Mouse (Mus musculus) layer of hippocampus, postnatal 36 days (tissue): Measurements from ENCODE around the gene Olfr1160. TPM values are rescaled to one million over a fixed set of nuclear protein-coding genes. Genes with fewer than 3 reads are reported as not detected.
"Not testable (repeated sequence)": the region's sequence is repeated elsewhere in the genome, so short reads cannot be mapped to it uniquely, and the experiment has no call there.

Source experiments
- DNase-seq, 2 experiments: peaks; one replicate each; pipeline ENCODE4 v3.0.0; 2022
- total RNA-seq, 2 experiments: library from RNA; stranded (reverse); gene quantifications; 2 replicates each; pipeline ENCODE4 v1.2.3; 2021

Gene Olfr1160
- total RNA-seq, result not detected

DNA sequence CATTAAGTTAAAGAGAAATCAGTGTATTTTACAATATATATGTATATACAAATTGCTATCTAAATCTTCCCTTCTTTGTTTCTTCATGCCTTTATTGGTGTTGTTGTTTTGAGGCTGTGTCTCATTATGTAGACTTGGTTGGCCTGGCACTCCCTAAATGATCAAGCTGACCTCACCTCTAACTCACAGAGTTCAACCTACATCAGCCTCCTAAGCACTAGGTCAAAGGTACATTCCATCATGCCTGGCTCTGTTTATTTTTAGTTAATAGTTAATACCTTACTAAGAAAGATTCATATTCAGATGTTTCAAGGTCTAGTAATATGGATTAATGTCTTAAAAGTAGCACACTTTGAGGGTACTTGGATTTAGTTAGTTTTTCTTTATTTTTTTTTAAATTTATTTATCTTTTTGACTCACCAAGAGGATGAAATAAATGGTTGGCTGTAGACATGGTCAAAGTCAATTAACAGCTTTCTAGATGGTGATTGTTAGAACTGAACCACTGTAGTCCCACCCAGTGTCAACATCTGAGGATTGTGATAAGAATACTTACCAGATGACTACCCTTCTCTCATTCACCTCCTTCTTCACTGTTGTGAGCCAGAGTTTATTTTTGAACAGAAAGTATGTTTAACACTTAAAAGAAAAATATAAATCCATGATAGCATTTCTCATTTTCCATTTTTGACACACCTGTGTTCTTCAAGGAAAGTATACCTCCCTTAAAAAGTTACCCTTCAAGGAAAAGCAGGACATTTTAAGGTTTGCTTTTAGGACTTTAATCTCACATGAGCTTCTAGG is at the start of gene Olfr1160:
Gene Olfr1160, minus strand, starts transcription at position 754 of the 804 bp plus-strand sequence.
- DNase-seq, result no peak

DNA sequence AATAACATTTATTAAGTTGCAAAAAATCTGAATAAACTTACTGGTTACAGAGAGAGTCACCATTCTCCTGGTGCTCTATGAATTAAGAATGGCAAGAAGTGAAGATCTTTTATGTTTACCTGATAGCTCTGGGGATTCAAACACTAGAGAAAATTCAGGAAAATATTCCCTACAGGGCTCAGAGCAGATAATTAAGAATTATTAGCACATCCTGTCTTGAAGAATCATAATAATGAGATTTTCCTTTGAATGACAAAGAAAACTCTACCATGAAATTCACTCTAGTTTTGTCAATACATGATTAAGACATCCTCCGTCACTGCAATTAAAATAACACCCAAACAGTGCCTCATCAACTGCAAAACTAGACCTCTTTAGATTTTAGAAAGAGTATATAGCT is 43.0 kb upstream of the Olfr1160 start, which contains the start of gene Olfr1162:
Gene Olfr1162, minus strand, starts transcription at position 101 of the 400 bp plus-strand sequence.
- no peak for DNase-seq

GRCm38 (mm10) chr2:88037599-88037998 is 29.5 kb upstream of the Olfr1160 start, which contains the start of gene Olfr73:
Gene Olfr73, minus strand, starts transcription at chr2:88037699.
- no peak for DNase-seq

- DNase-seq, result not testable (repeated sequence)
These were observed 14.4 kb upstream of the Olfr1160 start, which contains the start of gene Olfr1161 for GRCm38 (mm10) chr2:88022474-88022873. Gene Olfr1161, plus strand, starts transcription at chr2:88022774.

DNA sequence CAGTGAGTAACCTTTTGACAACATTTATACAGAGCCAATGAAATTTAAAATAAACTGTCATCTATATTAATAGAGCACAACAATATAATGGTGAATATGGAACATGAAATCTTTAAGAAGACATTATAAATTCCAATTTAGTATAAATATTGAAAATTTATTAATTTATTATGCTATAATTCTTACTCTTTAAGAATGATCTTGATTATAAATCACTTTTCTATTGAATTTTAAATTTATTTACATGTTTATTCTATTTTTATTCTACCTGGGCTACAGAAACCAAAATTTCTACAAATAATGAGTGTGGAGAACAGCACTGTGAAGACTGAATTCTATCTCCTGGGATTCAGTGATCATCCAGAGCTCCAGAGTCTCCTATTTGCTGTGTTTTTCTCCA is 18.3 kb downstream of the Olfr1160 start, which contains the start of gene Olfr1158:
Gene Olfr1158, plus strand, starts transcription at position 301 of the 400 bp plus-strand sequence.
- DNase-seq, result no peak

DNA sequence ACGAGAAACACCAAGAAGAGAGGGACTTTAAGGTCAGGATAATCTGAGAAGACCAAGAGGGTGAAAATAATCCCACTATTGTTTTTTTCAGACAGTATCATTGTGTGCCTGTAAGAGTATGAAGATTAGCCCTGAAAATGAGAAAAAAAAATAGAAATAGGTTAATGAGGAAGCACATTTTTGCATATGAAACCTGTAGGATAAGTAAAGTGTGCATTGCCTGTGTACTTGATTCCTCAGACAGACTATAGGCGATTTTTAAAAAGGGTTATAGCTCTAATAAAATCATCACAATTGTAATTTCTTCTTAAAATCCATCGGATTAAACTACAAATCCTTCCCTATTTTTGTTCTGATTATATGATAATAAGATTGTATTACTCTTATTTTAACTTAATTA is 33.5 kb downstream of the Olfr1160 start, which contains the start of gene Olfr74:
Gene Olfr74, minus strand, starts transcription at position 101 of the 400 bp plus-strand sequence.
- DNase-seq, result no peak

DNA sequence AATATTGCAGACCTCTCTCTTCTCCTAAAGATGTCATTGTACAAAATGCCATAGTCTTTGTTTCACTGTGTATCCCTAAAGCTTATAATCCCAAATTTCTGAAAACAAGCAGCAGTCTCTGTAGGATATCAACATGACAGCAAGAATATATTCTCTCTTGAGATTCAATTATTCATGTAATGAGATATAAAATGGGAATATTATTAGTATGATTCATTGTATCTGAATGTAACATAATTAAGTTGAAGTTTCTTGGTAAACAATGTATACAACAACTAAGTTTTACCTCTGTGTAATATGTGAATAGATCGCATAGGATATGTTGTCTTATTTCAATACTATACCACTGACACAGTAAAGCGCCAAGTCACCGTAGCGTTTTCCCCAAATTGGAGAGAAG is 39.9 kb downstream of the Olfr1160 start, which contains the start of gene Olfr1157:
Gene Olfr1157, minus strand, starts transcription at position 101 of the 400 bp plus-strand sequence.
- DNase-seq, result no peak

GRCm38 (mm10) chr2:87953000-87953399 is 55.1 kb downstream of the Olfr1160 start, which contains the start of gene Olfr1156:
Gene Olfr1156, minus strand, starts transcription at chr2:87953100.
- no peak for DNase-seq

Other genes starting within 250 kb of the Olfr1160 start
- gene Olfr152, start 228.8 kb downstream of the Olfr1160 start, total RNA-seq, result not detected
- gene Olfr1143, start 207.7 kb downstream of the Olfr1160 start, total RNA-seq, result not detected
- gene Olfr1145, start 198.4 kb downstream of the Olfr1160 start, total RNA-seq, result not detected
- not detected for gene Olfr1148, start 177.7 kb downstream of the Olfr1160 start, total RNA-seq
- gene Olfr1150-ps1, start 164.3 kb downstream of the Olfr1160 start, total RNA-seq, result not detected
- gene Olfr1151, start 152.4 kb downstream of the Olfr1160 start, total RNA-seq, result not detected
- not detected for gene Olfr1152, start 141.8 kb downstream of the Olfr1160 start, total RNA-seq
- not detected for gene Olfr1153, start 113.3 kb downstream of the Olfr1160 start, total RNA-seq
- not detected for gene Olfr1154, start 103.1 kb downstream of the Olfr1160 start, total RNA-seq
- not detected for gene Olfr1155, start 63.1 kb downstream of the Olfr1160 start, total RNA-seq
- under 1 TPM in 1 of 2 experiments, not detected in 1; 0.10 TPM for gene Olfr1156, start 55.2 kb downstream of the Olfr1160 start, total RNA-seq
- not detected for gene Olfr1157, start 40.0 kb downstream of the Olfr1160 start, total RNA-seq
- not detected for gene Olfr74, start 33.6 kb downstream of the Olfr1160 start, total RNA-seq
- gene Olfr1158, start 18.2 kb downstream of the Olfr1160 start, total RNA-seq, result not detected
- gene Olfr1161, start 14.5 kb upstream of the Olfr1160 start, total RNA-seq, result not detected
- gene Olfr73, start 29.4 kb upstream of the Olfr1160 start, total RNA-seq, result not detected
- not detected for gene Olfr1162, start 42.9 kb upstream of the Olfr1160 start, total RNA-seq
- gene Olfr1163, start 63.6 kb upstream of the Olfr1160 start, total RNA-seq, result not detected
- gene Olfr1164, start 85.7 kb upstream of the Olfr1160 start, total RNA-seq, result not detected
- not detected for gene Olfr1166, start 120.0 kb upstream of the Olfr1160 start, total RNA-seq
- gene Olfr1167, start 146.9 kb upstream of the Olfr1160 start, total RNA-seq, result not detected
- not detected for gene Olfr1168, start 173.6 kb upstream of the Olfr1160 start, total RNA-seq
- gene Olfr1170, start 220.1 kb upstream of the Olfr1160 start, total RNA-seq, result not detected